Mouse (Mus musculus): ENCODE data around the gene Foxn4. TPM values are rescaled to one million over a fixed set of nuclear protein-coding genes. Genes with fewer than 3 reads are reported as not detected.

The Foxn4 gene
- total and polyA plus RNA-seq, 3 experiments: 0.12 TPM; not detected in 2

- H3K4me1 ChIP-seq (ENCODE audit: control insufficient read depth, insufficient read depth, low read length): no peaks in the 10 kb centered on the region
- H3K27ac ChIP-seq: no peak overlapping the region
- H3K36me3 ChIP-seq (ENCODE audit: control insufficient read depth, insufficient read depth, low read length): no peaks in the 10 kb centered on the region
- no peak overlapping the region for H3K9ac ChIP-seq (ENCODE audit: low read depth, low read length)
- TF ChIP-seq CTCF (IDR thresholded peaks at IDR 0.05): no peak
- no peak for TF ChIP-seq POLR2A (IDR thresholded peaks at IDR 0.05; ENCODE audit: insufficient read depth, low read depth, low read length)
- no peak for TF ChIP-seq EP300 (IDR thresholded peaks at IDR 0.05; ENCODE audit: insufficient read depth, low read depth, low read length)
- H3K4me3 ChIP-seq: no peak overlapping the region
- peaks cover 13% of the 10 kb centered on the region for H3K27me3 ChIP-seq (ENCODE audit: control insufficient read depth, insufficient read depth, low read length)
- H3K79me2 ChIP-seq (replicated peaks; ENCODE audit: control insufficient read depth, insufficient read depth, low read length): no peaks in the 10 kb centered on the region
- intact Hi-C loops (cut with DNase I): no loop called here
- DNase-seq: no peak
- 57% methylated on average over 7 of the region's 7 CpGs for WGBS
Measured at GRCm38 (mm10) chr5:114269499-114269898, 4.1 kb downstream of the Foxn4 start.

GRCm38 (mm10) chr5:114268646-114269045 is 5.0 kb downstream of the Foxn4 start:
- TF ChIP-seq POLR2A (IDR thresholded peaks at IDR 0.05; ENCODE audit: insufficient read depth, low read depth, low read length): no peak
- TF ChIP-seq EP300 (IDR thresholded peaks at IDR 0.05; ENCODE audit: insufficient read depth, low read depth, low read length): no peak
- TF ChIP-seq CTCF (IDR thresholded peaks at IDR 0.05): no peak
- Histone ChIP-seq H3K27ac (no peak overlapping the region), H3K27me3 (ENCODE audit: control insufficient read depth, insufficient read depth, low read length) (peaks cover 7% of the 10 kb centered on the region), H3K79me2 (replicated peaks; ENCODE audit: control insufficient read depth, insufficient read depth, low read length) (no peaks in the 10 kb centered on the region), H3K4me1 (ENCODE audit: control insufficient read depth, insufficient read depth, low read length) (no peaks in the 10 kb centered on the region), H3K9ac (ENCODE audit: low read depth, low read length) (no peak overlapping the region), H3K36me3 (ENCODE audit: control insufficient read depth, insufficient read depth, low read length) (no peaks in the 10 kb centered on the region), H3K4me3 (no peak overlapping the region)
- intact Hi-C loops (cut with DNase I): no loop called here
- DNase-seq: no peak
- 31% methylated on average over 7 of the region's 7 CpGs for WGBS

GRCm38 (mm10) chr5:114264791-114265190 is 8.8 kb downstream of the Foxn4 start:
- TF ChIP-seq CTCF (IDR thresholded peaks at IDR 0.05) (no peak), POLR2A (IDR thresholded peaks at IDR 0.05; ENCODE audit: insufficient read depth, low read depth, low read length) (no peak), EP300 (IDR thresholded peaks at IDR 0.05; ENCODE audit: insufficient read depth, low read depth, low read length) (no peak)
- Histone ChIP-seq H3K27ac (no peak overlapping the region), H3K9ac (ENCODE audit: low read depth, low read length) (no peak overlapping the region), H3K79me2 (replicated peaks; ENCODE audit: control insufficient read depth, insufficient read depth, low read length) (no peaks in the 10 kb centered on the region), H3K4me3 (no peak overlapping the region), H3K27me3 (ENCODE audit: control insufficient read depth, insufficient read depth, low read length) (no peaks in the 10 kb centered on the region), H3K4me1 (ENCODE audit: control insufficient read depth, insufficient read depth, low read length) (no peaks in the 10 kb centered on the region), H3K36me3 (ENCODE audit: control insufficient read depth, insufficient read depth, low read length) (no peaks in the 10 kb centered on the region)
- WGBS: 73% methylated on average over 8 of the region's 8 CpGs
- no peak for DNase-seq
- intact Hi-C loops (cut with DNase I): no loop called here

GRCm38 (mm10) chr5:114264030-114264459 is 9.6 kb downstream of the Foxn4 start:
- TF ChIP-seq EP300 (IDR thresholded peaks at IDR 0.05; ENCODE audit: insufficient read depth, low read depth, low read length): no peak
- no peak for TF ChIP-seq CTCF (IDR thresholded peaks at IDR 0.05)
- no peak for TF ChIP-seq POLR2A (IDR thresholded peaks at IDR 0.05; ENCODE audit: insufficient read depth, low read depth, low read length)
- no peak for DNase-seq
- H3K9ac ChIP-seq (ENCODE audit: low read depth, low read length): no peak overlapping the region

GRCm38 (mm10) chr5:114261494-114261893 is 12.1 kb downstream of the Foxn4 start:
- no peaks in the 10 kb centered on the region for H3K79me2 ChIP-seq (replicated peaks; ENCODE audit: control insufficient read depth, insufficient read depth, low read length)
- no peak for DNase-seq
- no peak overlapping the region for H3K27ac ChIP-seq
- H3K27me3 ChIP-seq (ENCODE audit: control insufficient read depth, insufficient read depth, low read length): no peaks in the 10 kb centered on the region
- no peaks in the 10 kb centered on the region for H3K4me1 ChIP-seq (ENCODE audit: control insufficient read depth, insufficient read depth, low read length)
- no peaks in the 10 kb centered on the region for H3K36me3 ChIP-seq (ENCODE audit: control insufficient read depth, insufficient read depth, low read length)
- no peak overlapping the region for H3K9ac ChIP-seq (ENCODE audit: low read depth, low read length)
- intact Hi-C loops (cut with DNase I): no loop called here
- TF ChIP-seq EP300 (IDR thresholded peaks at IDR 0.05; ENCODE audit: insufficient read depth, low read depth, low read length): no peak
- TF ChIP-seq POLR2A (IDR thresholded peaks at IDR 0.05; ENCODE audit: insufficient read depth, low read depth, low read length): no peak
- TF ChIP-seq CTCF (IDR thresholded peaks at IDR 0.05): no peak
- H3K4me3 ChIP-seq: no peak overlapping the region

More at GRCm38 (mm10) chr5:114264030-114264459, 9.6 kb downstream of the Foxn4 start:
- Histone ChIP-seq H3K27ac (no peak overlapping the region), H3K4me3 (no peak overlapping the region), H3K4me1 (ENCODE audit: control insufficient read depth, insufficient read depth, low read length) (no peaks in the 10 kb centered on the region), H3K36me3 (ENCODE audit: control insufficient read depth, insufficient read depth, low read length) (no peaks in the 10 kb centered on the region), H3K79me2 (replicated peaks; ENCODE audit: control insufficient read depth, insufficient read depth, low read length) (no peaks in the 10 kb centered on the region), H3K27me3 (ENCODE audit: control insufficient read depth, insufficient read depth, low read length) (no peaks in the 10 kb centered on the region)
- intact Hi-C loops (cut with DNase I): no loop called here
- 77% methylated on average over 8 of the region's 8 CpGs for WGBS

- no peak for DNase-seq
- TF ChIP-seq POLR2A (IDR thresholded peaks at IDR 0.05; ENCODE audit: insufficient read depth, low read depth, low read length): no peak
- TF ChIP-seq EP300 (IDR thresholded peaks at IDR 0.05; ENCODE audit: insufficient read depth, low read depth, low read length): no peak
- no peak for TF ChIP-seq CTCF (IDR thresholded peaks at IDR 0.05)
- Histone ChIP-seq H3K4me1 (ENCODE audit: control insufficient read depth, insufficient read depth, low read length) (no peaks in the 10 kb centered on the region), H3K27me3 (ENCODE audit: control insufficient read depth, insufficient read depth, low read length) (no peaks in the 10 kb centered on the region), H3K4me3 (no peak overlapping the region), H3K9ac (ENCODE audit: low read depth, low read length) (no peak overlapping the region), H3K79me2 (replicated peaks; ENCODE audit: control insufficient read depth, insufficient read depth, low read length) (no peaks in the 10 kb centered on the region), H3K27ac (no peak overlapping the region), H3K36me3 (ENCODE audit: control insufficient read depth, insufficient read depth, low read length) (no peaks in the 10 kb centered on the region)
- intact Hi-C loops (cut with DNase I): no loop called here
- WGBS: 67% methylated on average over 10 of the region's 10 CpGs
Measured at GRCm38 (mm10) chr5:114259495-114259894, 14.1 kb downstream of the Foxn4 start.

Measured in heart, adult 2 months (tissue).